Mouse (Mus musculus): ENCODE results near the gene Olfr1158.
"Not testable (repeated sequence)": the region's sequence is repeated elsewhere in the genome, so short reads cannot be mapped to it uniquely, and the experiment has no call there.

Gene Olfr1158

DNA sequence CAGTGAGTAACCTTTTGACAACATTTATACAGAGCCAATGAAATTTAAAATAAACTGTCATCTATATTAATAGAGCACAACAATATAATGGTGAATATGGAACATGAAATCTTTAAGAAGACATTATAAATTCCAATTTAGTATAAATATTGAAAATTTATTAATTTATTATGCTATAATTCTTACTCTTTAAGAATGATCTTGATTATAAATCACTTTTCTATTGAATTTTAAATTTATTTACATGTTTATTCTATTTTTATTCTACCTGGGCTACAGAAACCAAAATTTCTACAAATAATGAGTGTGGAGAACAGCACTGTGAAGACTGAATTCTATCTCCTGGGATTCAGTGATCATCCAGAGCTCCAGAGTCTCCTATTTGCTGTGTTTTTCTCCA is at the start of gene Olfr1158:
Olfr1158 (plus strand) TSS at position 301 of the 400 bp plus-strand sequence.
- in situ Hi-C loops (cut with MboI; ENCODE audit: low sequenced_read_pairs) = no loop called here

DNA sequence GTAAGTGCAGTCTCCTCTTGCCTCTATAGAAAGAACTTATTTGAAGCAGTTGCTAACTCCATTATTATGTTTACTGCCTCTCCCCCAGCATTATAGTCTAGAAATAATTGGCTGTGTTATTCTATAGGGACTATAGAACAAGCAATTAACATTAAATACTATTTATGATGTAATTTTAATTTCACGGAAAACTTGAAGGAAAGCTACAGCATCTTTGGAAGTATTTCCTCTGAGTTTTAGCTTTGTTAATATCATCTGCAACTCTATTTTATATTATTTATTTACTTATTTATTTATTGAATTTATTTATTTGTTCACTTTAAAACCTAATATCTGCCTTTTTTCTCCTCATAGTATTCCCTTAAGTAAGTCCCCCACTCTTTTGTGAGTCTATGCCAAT is 44.9 kb upstream of the Olfr1158 start, which contains the start of gene Olfr1155:
Olfr1155 (minus strand) TSS at position 101 of the 400 bp plus-strand sequence.
- in situ Hi-C loops (cut with MboI; ENCODE audit: low sequenced_read_pairs) = no loop called here

DNA sequence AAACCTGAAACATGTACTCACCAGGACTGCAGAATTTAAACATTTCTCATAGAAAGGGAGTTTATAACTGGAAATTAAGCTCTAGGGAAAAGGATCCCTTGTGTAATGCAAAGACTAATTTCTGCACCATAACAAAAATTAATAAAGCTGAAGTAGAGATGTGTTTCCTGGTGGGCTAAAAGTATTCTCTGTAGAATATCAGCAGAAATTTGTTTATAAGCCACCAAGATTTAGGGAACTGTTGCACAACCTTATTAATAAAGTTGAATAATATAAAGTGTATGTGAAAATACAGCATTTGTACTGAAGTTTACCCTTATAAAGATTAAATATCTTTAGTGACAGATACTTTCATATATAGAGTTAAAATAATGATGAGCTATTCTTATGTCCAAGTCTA is 36.9 kb upstream of the Olfr1158 start, which contains the start of gene Olfr1156:
Olfr1156 (minus strand) TSS at position 101 of the 400 bp plus-strand sequence.
- in situ Hi-C loops (cut with MboI; ENCODE audit: low sequenced_read_pairs) = no loop called here

DNA sequence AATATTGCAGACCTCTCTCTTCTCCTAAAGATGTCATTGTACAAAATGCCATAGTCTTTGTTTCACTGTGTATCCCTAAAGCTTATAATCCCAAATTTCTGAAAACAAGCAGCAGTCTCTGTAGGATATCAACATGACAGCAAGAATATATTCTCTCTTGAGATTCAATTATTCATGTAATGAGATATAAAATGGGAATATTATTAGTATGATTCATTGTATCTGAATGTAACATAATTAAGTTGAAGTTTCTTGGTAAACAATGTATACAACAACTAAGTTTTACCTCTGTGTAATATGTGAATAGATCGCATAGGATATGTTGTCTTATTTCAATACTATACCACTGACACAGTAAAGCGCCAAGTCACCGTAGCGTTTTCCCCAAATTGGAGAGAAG is 21.7 kb upstream of the Olfr1158 start, which contains the start of gene Olfr1157:
Olfr1157 (minus strand) TSS at position 101 of the 400 bp plus-strand sequence.
- in situ Hi-C loops (cut with MboI; ENCODE audit: low sequenced_read_pairs) = no loop called here

DNA sequence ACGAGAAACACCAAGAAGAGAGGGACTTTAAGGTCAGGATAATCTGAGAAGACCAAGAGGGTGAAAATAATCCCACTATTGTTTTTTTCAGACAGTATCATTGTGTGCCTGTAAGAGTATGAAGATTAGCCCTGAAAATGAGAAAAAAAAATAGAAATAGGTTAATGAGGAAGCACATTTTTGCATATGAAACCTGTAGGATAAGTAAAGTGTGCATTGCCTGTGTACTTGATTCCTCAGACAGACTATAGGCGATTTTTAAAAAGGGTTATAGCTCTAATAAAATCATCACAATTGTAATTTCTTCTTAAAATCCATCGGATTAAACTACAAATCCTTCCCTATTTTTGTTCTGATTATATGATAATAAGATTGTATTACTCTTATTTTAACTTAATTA is 15.3 kb upstream of the Olfr1158 start, which contains the start of gene Olfr74:
Olfr74 (minus strand) TSS at position 101 of the 400 bp plus-strand sequence.
- in situ Hi-C loops (cut with MboI; ENCODE audit: low sequenced_read_pairs) = no loop called here

DNA sequence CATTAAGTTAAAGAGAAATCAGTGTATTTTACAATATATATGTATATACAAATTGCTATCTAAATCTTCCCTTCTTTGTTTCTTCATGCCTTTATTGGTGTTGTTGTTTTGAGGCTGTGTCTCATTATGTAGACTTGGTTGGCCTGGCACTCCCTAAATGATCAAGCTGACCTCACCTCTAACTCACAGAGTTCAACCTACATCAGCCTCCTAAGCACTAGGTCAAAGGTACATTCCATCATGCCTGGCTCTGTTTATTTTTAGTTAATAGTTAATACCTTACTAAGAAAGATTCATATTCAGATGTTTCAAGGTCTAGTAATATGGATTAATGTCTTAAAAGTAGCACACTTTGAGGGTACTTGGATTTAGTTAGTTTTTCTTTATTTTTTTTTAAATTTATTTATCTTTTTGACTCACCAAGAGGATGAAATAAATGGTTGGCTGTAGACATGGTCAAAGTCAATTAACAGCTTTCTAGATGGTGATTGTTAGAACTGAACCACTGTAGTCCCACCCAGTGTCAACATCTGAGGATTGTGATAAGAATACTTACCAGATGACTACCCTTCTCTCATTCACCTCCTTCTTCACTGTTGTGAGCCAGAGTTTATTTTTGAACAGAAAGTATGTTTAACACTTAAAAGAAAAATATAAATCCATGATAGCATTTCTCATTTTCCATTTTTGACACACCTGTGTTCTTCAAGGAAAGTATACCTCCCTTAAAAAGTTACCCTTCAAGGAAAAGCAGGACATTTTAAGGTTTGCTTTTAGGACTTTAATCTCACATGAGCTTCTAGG is 17.8 kb downstream of the Olfr1158 start, which contains the start of gene Olfr1160:
Olfr1160 (minus strand) TSS at position 754 of the 804 bp plus-strand sequence.
- in situ Hi-C loops (cut with MboI; ENCODE audit: low sequenced_read_pairs) = no loop called here

DNA sequence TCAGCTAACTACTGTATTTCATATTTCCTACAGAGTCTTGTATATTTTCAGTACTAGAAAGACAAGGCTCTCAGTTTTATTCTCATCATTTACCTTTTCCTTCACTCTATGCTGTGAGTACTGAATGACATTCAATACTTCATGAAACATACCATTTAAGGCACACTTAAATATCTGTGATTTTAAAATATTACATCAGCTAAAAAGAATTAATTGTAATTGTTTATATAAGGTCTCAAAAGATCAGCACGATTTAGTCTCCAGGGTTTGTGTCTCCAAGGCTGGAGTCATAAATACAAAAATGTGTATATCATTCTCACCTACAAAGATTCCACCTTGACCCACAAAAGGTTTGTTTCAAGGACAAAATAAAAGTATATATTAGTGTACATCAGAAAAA is 32.6 kb downstream of the Olfr1158 start, which contains the start of gene Olfr1161:
Olfr1161 (plus strand) TSS at position 301 of the 400 bp plus-strand sequence.
- in situ Hi-C loops (cut with MboI; ENCODE audit: low sequenced_read_pairs) = not testable (repeated sequence)

DNA sequence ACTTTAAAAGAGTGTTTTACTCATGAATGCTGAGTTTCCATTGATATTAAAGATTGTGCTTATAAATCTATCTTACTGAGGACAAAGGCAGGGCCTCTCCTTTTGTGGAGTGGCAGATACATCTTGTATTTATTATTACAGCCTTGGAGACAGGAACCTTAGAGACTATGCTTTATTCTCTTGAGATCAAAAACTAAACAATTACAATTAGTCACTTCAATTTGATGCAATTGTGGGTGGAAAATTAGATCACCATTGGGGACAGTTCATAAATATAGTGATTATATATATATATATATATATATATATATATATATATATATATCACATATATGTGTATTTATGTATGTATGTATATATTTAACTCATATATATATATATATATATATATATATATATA is 47.7 kb downstream of the Olfr1158 start, which contains the start of gene Olfr73:
Olfr73 (minus strand) TSS at position 101 of the 400 bp plus-strand sequence.
- in situ Hi-C loops (cut with MboI; ENCODE audit: low sequenced_read_pairs) = no loop called here
